Mouse (Mus musculus) hematopoietic stem cell, adult 5-6 weeks (primary cell): ENCODE measurements around the gene Hsd17b14. TPM values are rescaled to one million over a fixed set of nuclear protein-coding genes. Genes with fewer than 3 reads are reported as not detected.

ENCODE experiments used
- total RNA-seq: library from RNA; stranded (forward); fragments of 172-1452, 232-1000 nt; gene quantifications from 2 replicates; pipeline ENCODE4 v1.2.3, GENCODE M21; 2017

Gene Hsd17b14
- total RNA-seq, 1 experiment from 2014 or later, result not detected

Other genes starting within 250 kb of the Hsd17b14 start
- gene Trpm4, start 221.1 kb upstream of the Hsd17b14 start, total RNA-seq, result 3.2 and 10.8 TPM in 2 replicates
- not detected in 2 replicates for gene Hrc, start 219.6 kb upstream of the Hsd17b14 start, total RNA-seq
- not detected in 2 replicates for gene Ppfia3, start 187.9 kb upstream of the Hsd17b14 start, total RNA-seq
- gene Lin7b, start 184.3 kb upstream of the Hsd17b14 start, total RNA-seq, result 3.2 TPM in 1 of 2 replicates, not detected in the other
- 498 and 589 TPM in 2 replicates for gene Snrnp70, start 159.2 kb upstream of the Hsd17b14 start, total RNA-seq
- not detected in 2 replicates for gene Kcna7, start 149.2 kb upstream of the Hsd17b14 start, total RNA-seq
- 0.79 TPM in 1 of 2 replicates, not detected in the other for gene Ntf5, start 141.2 kb upstream of the Hsd17b14 start, total RNA-seq
- not detected in 2 replicates for gene Lhb, start 134.1 kb upstream of the Hsd17b14 start, total RNA-seq
- 8.5 and 11.3 TPM in 2 replicates for gene Gys1, start 120.0 kb upstream of the Hsd17b14 start, total RNA-seq
- gene Ruvbl2, start 116.8 kb upstream of the Hsd17b14 start, total RNA-seq, result 134 and 137 TPM in 2 replicates
- gene Ftl1, start 95.0 kb upstream of the Hsd17b14 start, total RNA-seq, result 599 and 753 TPM in 2 replicates
- 18.0 and 28.0 TPM in 2 replicates for gene Bax, start 88.0 kb upstream of the Hsd17b14 start, total RNA-seq
- not detected in 2 replicates for gene Tulp2, start 73.0 kb upstream of the Hsd17b14 start, total RNA-seq
- not detected in 2 replicates for gene Gm45808, start 68.1 kb upstream of the Hsd17b14 start, total RNA-seq
- gene Dhdh, start 66.1 kb upstream of the Hsd17b14 start, total RNA-seq, result 16.9 and 21.6 TPM in 2 replicates
- 255 and 378 TPM in 2 replicates for gene Nucb1, start 44.5 kb upstream of the Hsd17b14 start, total RNA-seq
- 267 and 291 TPM in 2 replicates for gene Ppp1r15a, start 28.6 kb upstream of the Hsd17b14 start, total RNA-seq
- 0.31 and 3.1 TPM in 2 replicates for gene Plekha4, start 28.6 kb upstream of the Hsd17b14 start, total RNA-seq
- gene Bcat2, start 15.3 kb downstream of the Hsd17b14 start, total RNA-seq, result 16.4 and 20.9 TPM in 2 replicates
- gene Fgf21, start 60.6 kb downstream of the Hsd17b14 start, total RNA-seq, result not detected in 2 replicates
- gene Fut1, start 62.4 kb downstream of the Hsd17b14 start, total RNA-seq, result 0.25 TPM in 1 of 2 replicates, not detected in the other
- not detected in 2 replicates for gene Izumo1, start 66.9 kb downstream of the Hsd17b14 start, total RNA-seq
- 0.94 TPM in 1 of 2 replicates, not detected in the other for gene Rasip1, start 72.6 kb downstream of the Hsd17b14 start, total RNA-seq
- gene Mamstr, start 85.1 kb downstream of the Hsd17b14 start, total RNA-seq, result not detected in 2 replicates
- not detected in 2 replicates for gene Fut2, start 111.5 kb downstream of the Hsd17b14 start, total RNA-seq
- not detected in 2 replicates for gene Ntn5, start 129.1 kb downstream of the Hsd17b14 start, total RNA-seq
- not detected in 2 replicates for gene Sec1, start 139.5 kb downstream of the Hsd17b14 start, total RNA-seq
- gene Car11, start 144.9 kb downstream of the Hsd17b14 start, total RNA-seq, result 0.30 and 1.1 TPM in 2 replicates
- gene Dbp, start 150.2 kb downstream of the Hsd17b14 start, total RNA-seq, result 11.5 and 25.3 TPM in 2 replicates
- 1,764 and 1,816 TPM in 2 replicates for gene Rpl18, start 160.6 kb downstream of the Hsd17b14 start, total RNA-seq
- gene Sphk2, start 163.1 kb downstream of the Hsd17b14 start, total RNA-seq, result 8.2 and 10.9 TPM in 2 replicates
- 0.79 and 1.8 TPM in 2 replicates for gene Fam83e, start 166.3 kb downstream of the Hsd17b14 start, total RNA-seq
- gene Spaca4, start 170.9 kb downstream of the Hsd17b14 start, total RNA-seq, result not detected in 2 replicates
- gene Lmtk3, start 228.8 kb downstream of the Hsd17b14 start, total RNA-seq, result 0.10 TPM in 1 of 2 replicates, not detected in the other
- 4.1 TPM in 1 of 2 replicates, not detected in the other for gene Sult2b1, start 229.8 kb downstream of the Hsd17b14 start, total RNA-seq